Mouse (Mus musculus) G1E (cell line): Measurements from ENCODE around the gene Ccdc36. TPM values are rescaled to one million over a fixed set of nuclear protein-coding genes. Genes with fewer than 3 reads are reported as not detected.
A peak's percentile ranks its signal among the peaks of the same experiment; 100 is the strongest.

ENCODE experiments used
- ATAC-seq: 2 replicates; pipeline ENCODE4 v1.8.0; 2016; ENCODE audit warnings: mild to moderate bottlenecking; ENCODE audit not compliant: insufficient number of reproducible peaks, poor library complexity, low FRiP score, severe bottlenecking; ENCODE audit errors: extremely low read depth
- DNase-seq: peaks from one replicate; pipeline ENCODE4 v3.0.0; 2012; ENCODE audit warnings: low spot score
- H3K27me3 ChIP-seq: 2 replicates; pipeline ENCODE4 v1.6.1; 2012; ENCODE audit warnings: mild to moderate bottlenecking, low read length, inconsistent platforms; ENCODE audit not compliant: insufficient read depth
- H3K36me3 ChIP-seq: replicated peaks from 2 replicates; pipeline ENCODE3; 2012; ENCODE audit warnings: mild to moderate bottlenecking, inconsistent platforms
- H3K4me1 ChIP-seq: 2 replicates; pipeline ENCODE4 v1.6.1; 2012; ENCODE audit warnings: low read depth, low read length, inconsistent platforms, mixed read lengths; ENCODE audit not compliant: insufficient read depth
- H3K4me3 ChIP-seq: 2 replicates; pipeline ENCODE4 v1.5.1; 2012; ENCODE audit warnings: low read depth, mild to moderate bottlenecking, inconsistent platforms, low read length, moderate library complexity, mixed read lengths
- H3K9me3 ChIP-seq: replicated peaks from 2 replicates; pipeline ENCODE4 v1.6.1; 2012; ENCODE audit warnings: inconsistent platforms
- CTCF ChIP-seq: IDR thresholded peaks from 2 replicates; pipeline ENCODE4 v1.5.1; 2012; ENCODE audit warnings: low read depth, low read length, inconsistent platforms, mixed read lengths
- GATA1 ChIP-seq: IDR thresholded peaks from 2 replicates; pipeline ENCODE4 v1.6.1; 2012; ENCODE audit warnings: borderline replicate concordance, low read length, inconsistent platforms, mixed read lengths
- GATA2 ChIP-seq: IDR thresholded peaks from 2 replicates; pipeline ENCODE4 v1.6.1; 2012; ENCODE audit warnings: low read depth, low read length, inconsistent platforms, borderline replicate concordance
- POLR2AphosphoS5 ChIP-seq: IDR thresholded peaks from 2 replicates; pipeline ENCODE4 v1.6.1; 2012; ENCODE audit warnings: low read depth, low read length, inconsistent platforms; ENCODE audit not compliant: insufficient replicate concordance
- TAL1 ChIP-seq: conservative IDR thresholded peaks from 2 replicates; pipeline ENCODE4 v1.6.1; 2012; ENCODE audit warnings: low read depth, low read length, inconsistent platforms, mixed read lengths
- polyA plus RNA-seq: library from polyadenylated mRNA; stranded (reverse); fragments of >175 nt; gene quantifications from 2 replicates; pipeline ENCODE4 v1.2.3, GENCODE M21; 2012
- total RNA-seq, 2 experiments: library from RNA; stranded (forward) in 1 of 2; stranded (reverse) in 1 of 2; fragments of 200-1000 nt in 1 of 2; fragments of >200 nt in 1 of 2; fragmentation: Nextera tagmentation in 1 of 2; gene quantifications; 2 replicates each; pipeline ENCODE4 v1.2.3; 2014 to 2017

Gene Ccdc36
- total and polyA plus RNA-seq, 3 experiments: 0.22 TPM; not detected in 2

DNA sequence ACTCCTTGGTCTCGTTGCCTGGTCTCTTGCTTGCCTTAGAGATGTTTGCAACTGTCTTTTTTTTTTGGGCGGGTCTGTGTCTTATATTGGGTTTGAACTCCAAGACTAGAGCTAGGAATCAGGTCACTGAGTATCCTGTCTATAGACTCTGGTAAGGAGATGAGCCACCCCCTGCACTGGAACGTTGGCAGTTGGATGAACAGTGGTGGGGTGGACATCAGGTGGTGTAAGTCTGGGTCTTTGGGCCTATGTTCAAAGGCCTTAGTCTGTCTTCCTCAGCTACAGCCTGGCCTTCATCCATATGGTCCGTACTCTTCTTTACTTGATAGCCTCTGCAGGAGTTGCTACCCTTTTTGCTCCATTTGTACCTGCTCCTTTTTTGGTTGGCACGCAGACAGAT, 33.4 kb upstream of the Ccdc36 start:
- Histone ChIP-seq H3K36me3 (peaks cover 54% of the 10 kb centered on the region), H3K9me3 (no peaks in the 10 kb centered on the region), H3K4me3 (peak overlapping the region; percentile 88), H3K27me3 (no peaks in the 10 kb centered on the region), H3K4me1 (peaks cover 48% of the 10 kb centered on the region)
- TF ChIP-seq TAL1 (no peak), CTCF (no peak), GATA1 (no peak), POLR2AphosphoS5 (no peak), GATA2 (no peak)
- DNase-seq (no peak), ATAC-seq (no peak)

DNA sequence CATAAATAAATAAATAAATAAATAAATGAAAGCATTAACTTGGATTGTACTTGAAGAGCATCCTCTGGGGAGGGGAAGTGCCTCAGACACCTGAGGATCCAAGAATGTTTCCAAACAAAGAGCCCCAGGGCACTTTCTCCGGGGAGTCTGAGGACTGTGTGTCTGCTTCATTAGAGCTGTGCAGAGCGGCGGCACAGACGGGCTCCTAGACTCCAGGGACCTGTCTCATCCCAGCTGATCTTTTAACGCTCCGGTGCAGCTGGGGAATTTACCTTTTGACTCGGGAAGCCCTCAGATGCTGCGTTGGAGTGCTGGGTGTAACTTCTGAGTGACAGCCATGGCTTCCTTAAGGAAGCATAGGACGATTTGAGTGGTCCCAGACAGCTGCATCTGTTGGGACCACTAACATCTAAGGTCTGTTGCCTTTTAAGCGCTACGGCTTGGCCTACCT, 32.9 kb upstream of the Ccdc36 start, which contains the start of gene Klhdc8b:
TSS of gene Klhdc8b (minus strand) at position 401 of the 451 bp plus-strand sequence.
- DNase-seq (no peak), ATAC-seq (no peak)
- H3K9me3 ChIP-seq: no peaks in the 10 kb centered on the region
- no peaks in the 10 kb centered on the region for H3K27me3 ChIP-seq
- peak within 1 kb of the TSS; percentile 88 for H3K4me3 ChIP-seq
- H3K4me1 ChIP-seq: peaks cover 52% of the 10 kb centered on the region
- H3K36me3 ChIP-seq: peaks cover 52% of the 10 kb centered on the region
- TF ChIP-seq POLR2AphosphoS5: no peak
- TF ChIP-seq GATA1: no peak
- no peak for TF ChIP-seq TAL1
- no peak for TF ChIP-seq CTCF
- no peak for TF ChIP-seq GATA2

DNA sequence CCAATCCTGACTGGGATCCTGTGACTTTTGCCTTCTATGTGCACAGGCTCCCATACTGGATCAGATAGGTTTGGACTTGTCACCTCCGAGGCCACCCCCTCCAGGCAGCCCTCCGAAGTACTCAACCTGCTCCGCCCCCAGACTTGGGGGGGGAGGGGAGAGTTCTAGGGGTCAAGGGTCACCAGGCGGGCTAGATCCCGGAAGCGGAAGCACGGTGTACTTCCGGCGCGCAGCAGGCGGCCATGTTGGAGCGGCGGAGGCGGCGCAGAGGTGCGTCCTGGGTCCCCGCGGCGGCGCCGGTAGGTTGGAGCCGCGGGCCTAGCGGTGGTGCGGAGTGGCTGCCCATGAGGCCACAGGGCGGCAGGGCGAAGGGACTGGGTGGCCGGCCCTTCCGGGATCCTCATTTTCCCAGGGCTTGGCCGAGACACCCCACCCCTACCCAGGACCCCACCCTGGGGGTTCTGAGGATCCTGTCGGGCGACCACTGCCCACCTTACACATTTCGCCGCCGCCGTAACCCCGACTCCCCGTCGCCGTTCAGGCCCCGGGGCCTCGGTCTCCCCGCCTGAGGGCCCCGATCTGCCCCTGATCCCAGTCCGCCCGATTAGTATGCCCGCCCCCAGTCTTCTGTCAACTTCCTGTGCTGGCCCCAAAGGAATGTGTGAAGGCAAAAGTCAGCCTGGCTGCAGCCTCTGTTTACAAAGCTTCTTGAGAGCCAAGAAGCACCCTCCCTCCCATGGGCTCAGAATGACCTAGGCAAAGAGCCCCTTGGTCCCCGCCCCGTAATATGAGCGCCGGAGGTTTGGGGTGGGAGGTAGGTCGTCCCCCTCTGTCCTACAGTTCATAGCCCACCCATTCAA, 32.3 kb upstream of the Ccdc36 start, which contains the start of gene Ccdc71:
TSS of gene Ccdc71 (plus strand) at position 209 of the 860 bp plus-strand sequence.
- Histone ChIP-seq H3K27me3 (no peaks in the 10 kb centered on the region), H3K9me3 (no peaks in the 10 kb centered on the region), H3K4me1 (peaks cover 59% of the 10 kb centered on the region), H3K36me3 (peaks cover 47% of the 10 kb centered on the region), H3K4me3 (peak within 1 kb of the TSS; percentile 88)
- ATAC-seq (peak; percentile 82), DNase-seq (peak; percentile 77)
- TF ChIP-seq CTCF: no peak
- no peak for TF ChIP-seq POLR2AphosphoS5
- TF ChIP-seq GATA1: no peak
- TF ChIP-seq TAL1: no peak
- no peak for TF ChIP-seq GATA2

DNA sequence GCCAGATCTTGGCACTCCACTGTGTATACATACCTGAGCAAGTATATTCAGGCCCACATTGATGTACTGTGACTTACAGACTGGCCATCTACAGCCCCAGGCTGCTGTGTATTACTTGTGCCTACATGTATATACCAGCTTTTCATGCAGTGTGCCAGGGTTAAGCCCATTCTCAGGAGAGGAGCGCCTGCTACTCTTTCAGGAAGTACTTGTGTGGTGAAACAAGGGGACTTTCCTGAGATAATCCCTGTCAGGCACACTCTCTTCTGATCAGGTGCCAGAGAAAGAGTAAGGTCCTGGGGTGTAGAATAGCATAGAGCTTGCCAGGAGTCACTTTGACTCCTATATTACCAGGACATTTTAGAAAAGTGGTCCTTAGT, 31.6 kb upstream of the Ccdc36 start:
- H3K4me1 ChIP-seq: peaks cover 62% of the 10 kb centered on the region
- ATAC-seq (no peak), DNase-seq (no peak)
- no peaks in the 10 kb centered on the region for H3K27me3 ChIP-seq
- no peaks in the 10 kb centered on the region for H3K9me3 ChIP-seq
- no peak for TF ChIP-seq TAL1
- TF ChIP-seq POLR2AphosphoS5: no peak
- no peak for TF ChIP-seq CTCF
- TF ChIP-seq GATA1: no peak
- H3K36me3 ChIP-seq: peaks cover 41% of the 10 kb centered on the region
- peak overlapping the region; percentile 88 for H3K4me3 ChIP-seq

DNA sequence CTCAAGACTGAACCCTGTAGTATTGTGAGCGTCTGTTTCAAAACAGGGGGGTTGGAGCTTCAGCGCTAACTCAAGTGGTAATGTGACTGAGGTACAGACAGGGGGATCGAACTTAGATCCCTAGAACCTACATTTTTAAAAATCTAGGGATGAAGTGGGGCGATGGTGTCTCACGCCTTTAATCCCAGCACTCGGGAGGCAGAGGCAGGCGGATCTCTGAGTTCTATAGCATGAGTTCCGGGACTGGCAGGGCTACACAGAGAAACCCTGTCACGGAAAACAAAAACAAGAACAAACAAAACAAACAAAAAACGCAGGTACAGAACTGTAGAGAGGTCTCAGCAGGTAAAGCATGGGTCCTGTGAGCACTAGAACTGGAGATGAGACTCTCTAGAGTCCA, 28.7 kb upstream of the Ccdc36 start:
- H3K9me3 ChIP-seq: no peaks in the 10 kb centered on the region
- peaks cover 67% of the 10 kb centered on the region for H3K4me1 ChIP-seq
- DNase-seq (no peak), ATAC-seq (no peak)
- TF ChIP-seq TAL1 (no peak), GATA1 (no peak), POLR2AphosphoS5 (no peak), CTCF (no peak), GATA2 (no peak)
- H3K36me3 ChIP-seq: peaks cover 11% of the 10 kb centered on the region
- no peaks in the 10 kb centered on the region for H3K27me3 ChIP-seq
- H3K4me3 ChIP-seq: no peak overlapping the region

DNA sequence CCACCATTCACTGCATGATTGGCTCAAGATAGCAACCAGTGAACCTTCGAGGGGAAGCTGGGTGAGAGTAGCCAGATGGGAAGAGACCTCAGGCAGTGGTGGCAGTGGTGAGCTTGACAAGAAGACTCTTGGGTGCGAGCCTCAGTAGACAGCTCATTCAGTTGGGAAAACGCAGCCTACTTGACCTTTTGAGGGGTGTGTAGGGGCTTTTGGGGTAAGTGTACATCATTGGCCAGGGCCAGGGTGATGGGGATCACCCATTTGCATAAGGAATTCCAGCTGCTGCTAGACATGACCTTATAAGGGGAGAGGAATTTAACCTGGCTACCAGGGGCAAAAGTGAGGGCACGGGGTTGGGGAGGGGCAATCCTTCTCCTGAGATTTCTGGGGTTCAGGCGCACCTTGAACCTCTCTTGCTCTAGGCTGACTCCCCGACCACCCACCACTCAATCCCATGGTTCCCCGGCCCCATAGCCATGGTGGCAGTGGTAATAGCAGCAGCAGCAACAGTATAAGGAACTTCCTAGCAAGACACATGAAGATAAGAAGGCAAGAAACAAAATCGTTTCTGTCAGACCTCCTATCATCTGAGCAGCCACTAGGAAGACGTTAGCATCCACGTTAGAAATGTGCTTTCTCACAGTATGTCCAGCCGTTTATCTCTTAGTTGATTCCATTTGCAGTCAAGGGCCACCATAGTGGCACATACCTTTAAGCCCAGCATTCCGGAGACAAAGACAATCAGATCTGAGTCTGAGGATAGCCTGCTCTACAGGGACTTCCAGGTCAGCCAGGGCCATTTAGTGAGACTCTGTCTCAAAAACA, 27.7 kb upstream of the Ccdc36 start:
- no peaks in the 10 kb centered on the region for H3K27me3 ChIP-seq
- H3K4me1 ChIP-seq: peaks cover 68% of the 10 kb centered on the region
- ATAC-seq (no peak), DNase-seq (no peak)
- no peaks in the 10 kb centered on the region for H3K9me3 ChIP-seq
- H3K36me3 ChIP-seq: peaks cover 5% of the 10 kb centered on the region
- no peak overlapping the region for H3K4me3 ChIP-seq
- TF ChIP-seq CTCF (no peak), GATA1 (no peak), POLR2AphosphoS5 (no peak), TAL1 (no peak), GATA2 (no peak)
